Comparison of ENCODE assay signal across 28 mouse cellular contexts in the genomic region with DNA sequence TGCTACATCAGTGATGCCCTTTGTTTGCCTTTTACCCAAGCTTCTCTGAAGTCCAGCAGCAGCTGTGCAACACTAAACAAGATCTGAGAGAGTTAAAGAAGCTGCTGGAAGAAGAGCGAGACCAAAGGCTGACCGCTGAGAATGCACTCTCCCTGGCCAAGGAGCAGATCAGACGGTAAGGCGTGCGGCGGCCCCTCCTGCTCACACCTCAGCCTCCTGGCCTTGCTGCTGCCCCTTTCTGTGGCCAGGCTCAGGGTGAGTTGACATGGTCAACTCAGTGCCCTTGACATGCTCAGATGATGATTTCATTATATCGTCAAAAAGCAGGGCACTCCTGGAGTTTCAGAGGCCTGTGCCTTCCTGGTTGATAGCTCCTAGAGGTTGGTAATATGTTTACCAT. TPM values are rescaled to one million over a fixed set of nuclear protein-coding genes. Genes with fewer than 3 reads are reported as not detected.
"Had no signal": no experiment of that assay in that cellular context is flagged by ENCODE, and none has a peak within 500 bp of the region (broad histone marks: within the 10 kb centered on the region; RNA-seq: fewer than 3 reads in every experiment).

No protein-coding gene starts in this region.

- DNase-seq: gastrocnemius, adult 2 months; gastrocnemius, postnatal 10 days; gastrocnemius, postnatal 25 days; heart, postnatal 4 days; kidney, adult 18-20 months; kidney, adult 8-10 months; kidney, postnatal 10 days; kidney, postnatal 25 days; kidney, postnatal 4 days; liver; liver, embryonic 13.5 days; liver, postnatal 0 days had no signal

- H3K4me2 ChIP-seq: heart, embryonic 11.5 days; heart, embryonic 13.5 days; heart, embryonic 15.5 days; hindbrain, embryonic 12.5 days; hindbrain, embryonic 14.5 days; limb, embryonic 12.5 days; liver, embryonic 11.5 days; liver, embryonic 13.5 days; liver, embryonic 15.5 days had no signal

- H3K27me3 ChIP-seq: heart, embryonic 13.5 days; heart, embryonic 15.5 days; hindbrain, embryonic 12.5 days; limb, embryonic 12.5 days; liver, embryonic 13.5 days; liver, embryonic 15.5 days had no signal

- H3K4me1 ChIP-seq: hindbrain, embryonic 10.5 days; hindbrain, embryonic 12.5 days had no signal

- ATAC-seq: hindbrain, embryonic 16.5 days; intestine, embryonic 16.5 days; liver, postnatal 0 days had no signal

- H3K9me3 ChIP-seq: heart, embryonic 13.5 days; heart, embryonic 15.5 days; hindbrain, embryonic 10.5 days; hindbrain, embryonic 12.5 days; limb, embryonic 10.5 days; limb, embryonic 12.5 days; liver, embryonic 13.5 days; liver, embryonic 15.5 days had no signal

- H3K27ac ChIP-seq: gastrocnemius, adult 2 months; heart, adult 2 months; heart, embryonic 13.5 days; heart, embryonic 15.5 days; hindbrain, embryonic 10.5 days; hindbrain, embryonic 12.5 days; hindbrain, embryonic 14.5 days; layer of hippocampus, adult 2 months; left cerebral cortex, adult 2 months; limb, embryonic 10.5 days; limb, embryonic 12.5 days; liver, embryonic 13.5 days; liver, embryonic 15.5 days had no signal

- H3K4me3 ChIP-seq: gastrocnemius, adult 2 months; heart, adult 2 months; heart, embryonic 13.5 days; heart, embryonic 15.5 days; hindbrain, embryonic 10.5 days; hindbrain, embryonic 12.5 days; layer of hippocampus, adult 2 months; left cerebral cortex, adult 2 months; limb, embryonic 10.5 days; limb, embryonic 12.5 days; liver, embryonic 13.5 days; liver, embryonic 15.5 days had no signal

- H3K9ac ChIP-seq: heart, embryonic 13.5 days; heart, embryonic 15.5 days; hindbrain, embryonic 12.5 days; hindbrain, embryonic 14.5 days; limb, embryonic 12.5 days; liver, embryonic 13.5 days; liver, embryonic 15.5 days; liver, postnatal 0 days had no signal

RNA-seq across cellular contexts. Expression of a gene that starts 54.4 kb away (rescaled TPM):
- total RNA-seq: granulocyte monocyte progenitor cell, adult 5-6 weeks had no signal
